Mouse (Mus musculus): Measurements from ENCODE around the gene Pex7.
"Not testable (repeated sequence)": the region's sequence is repeated elsewhere in the genome, so short reads cannot be mapped to it uniquely, and the experiment has no call there.

Pex7 gene

DNA sequence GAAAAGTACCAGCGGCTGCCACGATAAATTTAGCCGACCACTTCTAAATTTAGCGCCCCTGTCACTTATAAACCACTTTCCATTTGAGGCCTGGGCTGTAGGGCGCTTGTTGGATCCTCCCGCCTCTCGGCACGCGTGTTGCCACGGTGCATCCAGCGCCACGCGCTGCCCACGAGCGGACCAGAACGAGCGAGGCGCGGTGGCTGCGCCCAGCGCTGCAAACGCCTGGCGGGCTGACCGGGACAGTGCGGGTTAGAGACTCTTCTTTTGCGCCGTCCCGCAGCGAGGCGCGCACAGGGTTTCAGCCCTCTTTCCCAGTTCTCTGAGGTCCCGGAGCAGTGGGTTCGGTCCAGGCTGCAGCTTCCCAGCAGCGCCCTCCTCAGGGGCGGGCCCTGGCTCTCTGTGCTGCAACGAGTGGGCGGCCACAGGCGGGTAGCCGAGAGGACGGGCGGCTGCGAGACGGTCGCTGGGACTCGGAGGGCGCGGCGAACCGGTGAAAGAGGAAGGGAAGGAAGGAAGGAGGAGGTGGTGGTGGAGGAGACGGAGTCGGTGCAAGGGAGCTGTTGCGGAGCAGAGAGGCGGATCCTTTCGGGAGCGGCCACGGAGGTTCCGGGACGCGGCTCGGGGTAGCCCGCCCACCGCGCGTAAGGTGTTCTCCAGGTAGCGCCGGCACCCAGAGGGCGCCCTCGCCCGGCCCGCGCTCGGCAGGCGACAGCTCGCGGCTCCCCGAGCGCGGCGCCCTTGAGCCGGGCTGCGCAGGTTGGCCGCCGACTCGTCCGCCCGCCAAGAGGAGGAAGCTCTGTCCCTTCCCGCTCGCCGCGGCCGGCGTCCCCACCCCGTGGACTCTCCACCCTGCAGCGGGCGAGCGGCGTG lies 26.3 kb upstream of the Pex7 start:
- DNase-seq (ENCODE audit: low read depth): peak; percentile 71

DNA sequence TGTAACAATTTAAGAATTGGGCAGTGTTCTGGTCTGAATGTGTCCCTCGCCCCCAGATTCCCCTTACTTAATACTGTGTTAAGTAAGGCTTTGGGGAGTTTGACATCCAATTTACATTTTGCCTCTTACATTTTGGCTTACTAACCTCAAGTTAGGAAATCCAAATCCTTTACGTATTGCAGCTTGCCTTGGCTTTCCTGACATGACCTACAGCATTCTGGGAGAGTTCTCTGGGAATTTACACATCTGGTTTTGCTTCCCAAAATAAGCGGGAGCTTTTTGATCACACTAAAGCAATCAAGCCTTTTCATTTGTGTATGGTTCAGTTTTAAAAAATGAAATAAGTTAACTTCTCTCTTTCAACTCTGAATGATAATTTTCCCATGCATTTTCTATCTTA lies 25.5 kb upstream of the Pex7 start:
- peak; percentile 36 for DNase-seq (ENCODE audit: low read depth)

DNA sequence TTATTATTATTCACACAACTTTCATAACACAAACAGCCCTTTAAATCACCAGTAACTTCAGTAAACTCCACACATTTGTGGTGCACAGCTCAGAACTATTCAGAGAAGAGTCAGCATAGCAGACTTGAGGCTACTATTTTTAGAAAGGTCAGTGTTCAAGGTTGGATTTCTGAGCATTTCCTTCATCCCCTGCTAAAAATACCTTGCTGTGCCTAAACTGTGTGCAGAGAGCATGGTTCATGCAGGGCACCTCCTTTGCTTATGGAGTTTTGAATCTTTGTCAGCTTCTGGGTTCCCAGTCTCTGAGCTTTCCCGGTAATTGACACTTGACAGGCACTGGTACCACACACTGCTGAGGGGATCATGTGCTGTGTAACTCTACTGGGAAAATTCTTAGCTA lies 20.7 kb upstream of the Pex7 start:
- DNase-seq (ENCODE audit: low read depth): no peak

DNA sequence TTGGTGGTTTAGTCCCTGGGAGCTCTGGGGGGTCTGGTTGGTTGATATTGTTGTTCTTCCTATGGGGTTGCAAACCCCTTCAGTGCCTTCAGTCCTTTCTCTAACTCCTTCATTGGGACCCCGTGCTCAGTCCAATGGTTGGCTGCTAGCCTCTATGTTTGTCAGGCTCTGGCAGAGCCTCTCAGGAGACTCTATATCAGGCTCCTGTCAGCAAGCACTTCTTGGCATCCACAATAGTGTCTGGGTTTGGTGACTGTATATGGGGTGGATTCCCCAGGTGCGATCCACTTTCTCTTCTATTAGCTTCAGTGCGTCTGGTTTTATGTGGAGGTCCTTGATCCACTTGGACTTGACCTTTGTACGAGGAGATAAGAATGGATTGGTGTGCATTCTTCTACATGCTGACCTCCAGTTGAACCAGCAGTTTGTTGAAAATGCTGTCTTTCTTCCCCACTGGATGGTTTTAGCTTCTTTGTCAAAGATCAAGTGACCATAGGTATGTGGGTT lies 19.0 kb upstream of the Pex7 start:
- not testable (repeated sequence) for DNase-seq (ENCODE audit: low read depth)

DNA sequence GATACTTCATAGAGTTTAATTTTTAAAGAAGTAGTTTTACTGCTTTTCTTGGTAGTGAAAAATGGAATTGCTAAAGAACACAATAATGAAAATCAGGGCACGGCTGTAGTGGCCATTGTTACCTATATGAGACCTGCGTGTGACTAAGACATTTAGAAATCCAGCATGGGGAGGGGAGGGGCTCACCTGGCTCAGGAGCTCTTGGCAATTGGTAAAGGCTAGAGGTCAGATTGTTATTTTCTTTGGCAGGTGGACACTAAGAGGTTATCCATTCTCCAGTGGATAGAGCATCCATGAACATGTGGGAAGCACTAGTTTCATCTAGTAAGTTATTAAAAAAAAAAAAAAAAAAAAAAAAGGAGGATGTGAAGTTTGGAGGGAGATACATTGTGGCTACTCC lies 16.8 kb upstream of the Pex7 start:
- DNase-seq (ENCODE audit: low read depth): no peak

DNA sequence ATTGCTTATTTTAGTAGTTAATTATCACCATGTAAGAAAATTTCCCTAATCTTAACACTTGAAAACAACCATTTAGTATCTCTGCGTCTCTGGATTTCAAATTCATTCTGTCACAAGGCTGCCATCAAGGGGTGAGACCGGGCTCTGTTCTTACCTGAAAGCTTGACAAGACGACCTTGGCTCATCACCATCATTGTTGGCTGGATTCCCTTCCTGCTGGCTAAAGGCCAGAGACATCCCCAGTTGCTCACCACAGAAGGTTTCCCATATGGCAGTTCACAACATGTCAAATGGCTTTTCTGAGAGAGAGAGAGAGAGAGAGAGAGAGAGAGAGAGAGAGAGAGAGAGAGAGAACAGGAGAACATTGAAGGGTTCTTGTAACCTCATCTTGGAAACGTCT lies 14.9 kb upstream of the Pex7 start:
- DNase-seq (ENCODE audit: low read depth): no peak

DNA sequence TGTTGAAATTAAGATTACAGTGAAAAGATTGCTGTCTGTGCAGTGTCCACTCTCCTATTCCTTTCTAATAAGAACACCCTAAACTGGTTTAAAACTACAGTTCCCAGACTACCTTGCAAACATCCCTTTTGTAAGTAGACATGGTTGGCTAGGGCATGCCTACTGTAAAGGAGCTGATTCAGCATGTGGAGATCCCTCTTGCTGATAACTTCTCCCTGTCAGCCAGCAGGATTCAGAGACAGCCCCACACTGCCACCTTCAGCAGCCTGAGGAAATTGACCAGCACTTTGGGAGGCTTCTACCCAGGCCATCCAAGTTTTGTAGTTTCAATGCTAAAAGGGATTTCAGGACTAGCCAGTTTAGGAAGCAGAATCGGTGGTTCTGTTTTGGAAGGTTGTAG lies 7.8 kb upstream of the Pex7 start:
- peak; percentile 77 for DNase-seq (ENCODE audit: low read depth)

DNA sequence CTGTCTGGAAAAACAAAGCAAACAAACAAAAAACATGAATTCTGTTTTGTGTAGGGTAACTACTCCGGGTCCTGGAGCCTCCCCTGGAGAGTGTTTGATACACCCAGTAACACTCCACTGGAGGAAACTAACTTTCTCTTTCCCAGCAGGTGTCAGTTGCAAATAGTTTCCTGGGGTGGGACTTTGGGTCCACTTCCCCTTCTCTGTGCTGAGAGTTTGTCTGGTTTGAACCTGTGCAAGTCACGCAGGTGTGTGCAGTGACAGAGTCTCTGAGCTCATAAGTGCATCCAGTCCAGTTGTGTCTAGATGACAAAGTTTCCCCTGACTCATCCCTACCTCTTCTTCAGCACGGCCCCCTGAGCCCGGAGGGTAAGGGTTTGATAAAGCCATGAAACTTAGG lies 6.3 kb upstream of the Pex7 start:
- no peak for DNase-seq (ENCODE audit: low read depth)

DNA sequence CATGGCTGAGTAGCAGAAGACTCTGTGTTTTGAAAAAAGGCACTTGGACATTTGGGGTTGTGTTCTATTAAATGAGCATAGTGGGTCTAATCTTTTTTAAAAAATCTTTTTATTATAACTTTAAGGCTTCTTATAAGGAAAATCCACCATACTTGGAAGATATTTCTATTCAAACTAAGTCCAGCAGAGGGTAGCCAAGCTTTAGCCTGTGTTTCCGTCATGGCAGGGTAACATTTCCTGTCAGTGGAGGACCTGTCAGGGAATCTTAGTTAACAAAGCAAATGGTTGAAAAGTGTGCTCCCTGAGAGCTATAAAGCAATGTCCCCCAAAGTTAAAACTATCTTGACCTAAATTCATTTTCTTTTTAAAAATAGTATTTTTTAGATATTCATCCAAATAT lies 4.1 kb upstream of the Pex7 start:
- DNase-seq (ENCODE audit: low read depth): peak; percentile 67

DNA sequence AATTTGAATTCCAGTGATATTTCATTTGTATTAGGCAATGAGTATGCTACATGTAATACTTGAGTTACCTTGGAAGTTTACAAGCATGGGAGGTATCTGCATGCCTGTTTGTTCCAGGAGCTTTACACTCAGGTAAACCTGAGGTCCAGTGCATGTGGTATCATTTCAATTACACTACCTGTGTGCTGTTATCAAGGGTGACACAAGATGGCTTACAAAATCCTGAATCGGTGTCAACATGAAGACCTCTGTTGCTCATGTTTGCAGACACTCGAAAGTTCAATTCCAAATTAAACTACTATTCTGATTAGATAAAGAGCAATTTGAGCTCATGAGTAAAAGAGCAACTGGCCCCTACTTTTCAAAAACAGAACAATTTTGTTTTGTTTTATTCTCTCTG lies 3.0 kb upstream of the Pex7 start:
- no peak for DNase-seq (ENCODE audit: low read depth)

DNA sequence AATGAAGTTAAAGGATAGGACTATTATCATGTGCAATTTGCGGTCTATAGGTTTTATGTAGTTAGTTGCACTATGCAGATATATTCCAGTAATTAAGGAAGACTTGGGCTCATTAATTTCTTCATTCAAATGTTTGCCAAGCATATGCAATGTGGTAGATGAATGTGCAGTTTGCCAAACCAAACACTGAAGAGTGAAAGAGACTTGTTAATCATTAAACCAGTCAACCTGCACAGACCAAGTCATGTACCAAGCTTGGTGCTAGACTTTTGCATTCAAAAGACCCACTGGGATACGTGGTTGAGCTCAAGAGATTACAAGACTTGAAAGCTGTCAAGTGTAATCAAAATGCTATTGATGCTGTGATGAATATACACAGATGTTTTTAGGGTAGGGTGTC lies 587 bp upstream of the Pex7 start:
- DNase-seq (ENCODE audit: low read depth): no peak

DNA sequence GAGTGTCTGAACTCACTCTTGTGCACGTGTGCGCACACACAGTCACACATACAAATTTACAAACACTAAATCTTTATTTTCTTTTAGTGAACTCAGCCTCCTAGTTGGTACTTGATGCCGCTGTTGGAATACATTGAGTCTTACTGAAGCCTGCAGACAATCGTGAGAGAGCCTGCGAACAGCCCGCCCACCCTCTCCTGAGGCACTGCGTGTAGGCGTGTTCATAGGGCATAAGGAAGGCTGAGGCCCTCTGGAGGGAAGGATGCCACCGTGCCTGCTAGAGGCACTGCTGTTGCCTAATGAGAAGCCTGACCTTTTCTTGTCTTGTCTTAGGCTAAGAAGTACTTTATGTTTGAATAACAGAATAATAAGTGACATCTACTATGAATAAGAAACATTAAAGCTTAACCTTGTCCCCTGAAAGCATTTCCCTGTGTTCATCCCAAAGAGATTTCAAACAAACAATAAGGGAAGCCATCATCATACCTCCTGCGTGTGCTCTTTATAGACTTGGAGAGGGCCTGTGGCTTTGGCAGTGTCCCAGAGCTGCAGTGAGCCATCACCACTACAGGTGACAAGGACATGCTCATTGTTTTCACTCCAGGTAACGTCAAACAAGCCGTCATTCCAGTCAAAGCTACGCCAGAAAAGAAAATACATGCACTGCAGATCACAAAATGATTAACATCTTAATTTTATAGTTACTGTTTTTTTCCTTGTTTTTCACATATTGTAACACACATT lies 3.2 kb downstream of the Pex7 start:
- DNase-seq (ENCODE audit: low read depth): no peak

DNA sequence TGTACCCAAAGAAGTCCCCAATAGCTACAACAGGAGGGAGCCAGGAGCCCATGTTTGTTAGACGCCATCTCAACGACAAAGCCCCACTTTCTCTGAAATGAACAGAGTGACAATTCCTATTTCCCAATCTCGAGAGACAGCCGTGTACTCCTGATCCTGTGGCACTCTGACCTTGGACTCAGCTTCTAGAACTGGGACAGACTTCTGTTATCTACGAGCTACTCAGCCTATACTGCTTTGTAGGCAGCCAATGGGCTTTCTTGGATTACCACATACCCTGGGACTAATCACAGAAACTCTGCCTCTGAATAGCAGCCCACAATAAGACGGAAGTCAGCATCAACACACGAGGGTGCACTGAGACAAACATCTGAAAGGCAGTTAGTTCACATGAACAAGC lies 5.5 kb downstream of the Pex7 start:
- DNase-seq (ENCODE audit: low read depth): no peak

DNA sequence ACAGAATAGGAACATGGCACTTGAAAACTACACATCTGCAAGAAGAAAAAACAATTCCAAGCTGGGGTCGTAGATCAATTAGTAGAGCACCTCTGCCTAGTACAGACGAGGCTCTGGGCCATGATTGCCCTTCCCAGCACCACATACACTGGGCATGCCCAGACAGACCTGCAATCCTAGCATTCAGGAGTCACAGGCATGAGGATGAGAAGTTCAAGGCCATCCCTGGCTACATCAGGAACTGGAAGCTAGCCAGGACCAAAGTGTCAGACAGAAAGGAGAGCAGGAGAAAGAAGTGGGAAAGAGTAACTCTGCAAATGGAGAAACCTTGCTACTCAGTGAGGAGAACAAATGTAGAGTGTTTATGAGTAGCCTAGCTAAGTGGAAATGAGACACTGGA lies 7.3 kb downstream of the Pex7 start:
- DNase-seq (ENCODE audit: low read depth): no peak

DNA sequence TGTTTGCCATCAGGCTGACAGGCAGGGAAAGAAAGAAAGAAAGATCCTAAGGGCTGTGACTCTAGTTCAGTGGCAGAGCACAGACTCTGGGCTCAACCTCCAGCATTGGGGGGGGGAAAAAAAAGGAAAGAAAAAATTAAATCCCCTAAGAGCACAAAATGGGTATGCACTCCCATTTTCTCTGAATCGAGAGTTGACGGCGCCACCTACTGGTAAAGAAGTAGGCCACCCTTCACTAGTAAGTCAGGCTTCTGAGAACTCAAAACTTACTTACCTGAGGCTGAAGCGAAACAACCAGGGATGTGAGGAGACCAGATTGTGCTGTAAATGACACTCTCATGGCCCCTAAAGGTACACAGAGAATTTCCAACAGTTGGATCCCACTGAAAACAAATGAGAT lies 13.5 kb downstream of the Pex7 start:
- DNase-seq (ENCODE audit: low read depth): peak; percentile 79

DNA sequence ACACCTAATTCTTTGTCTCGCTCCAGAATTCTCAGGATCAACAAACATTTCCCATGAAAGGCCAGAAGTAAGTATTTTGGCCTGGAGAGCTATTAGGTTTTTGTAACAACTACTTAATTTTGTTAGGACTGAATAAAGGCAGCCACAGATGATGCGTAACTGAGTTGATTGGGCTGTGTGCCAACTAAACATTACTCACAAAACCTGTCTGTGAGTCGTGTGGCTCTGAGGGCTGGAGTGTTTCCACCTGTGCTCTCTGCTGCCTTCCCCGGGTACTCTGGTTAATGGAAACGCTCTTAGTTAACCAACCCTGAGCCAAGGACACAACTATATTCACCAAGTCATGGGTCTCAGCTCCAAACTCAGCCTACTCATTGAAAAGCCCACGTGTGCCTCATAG lies 14.3 kb downstream of the Pex7 start:
- peak; percentile 50 for DNase-seq (ENCODE audit: low read depth)

DNA sequence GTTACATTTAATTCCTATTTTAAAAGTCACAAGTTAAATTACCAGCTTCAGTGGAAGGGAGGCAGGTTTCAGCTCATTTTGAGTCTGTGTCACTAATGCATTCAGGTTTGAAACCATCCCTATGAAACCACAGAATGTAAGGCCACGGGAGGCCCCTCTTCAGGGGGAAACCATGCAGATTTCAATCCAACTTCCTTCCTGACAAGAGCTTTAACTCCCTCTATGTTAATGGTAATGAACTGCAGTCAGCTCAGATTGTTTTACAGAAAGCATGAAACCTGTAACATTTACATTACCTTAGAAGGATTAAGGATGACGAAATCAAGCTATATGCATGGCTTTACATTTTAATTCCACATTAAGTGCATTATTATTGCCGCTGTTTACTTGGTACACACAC lies 15.8 kb downstream of the Pex7 start:
- no peak for DNase-seq (ENCODE audit: low read depth)

DNA sequence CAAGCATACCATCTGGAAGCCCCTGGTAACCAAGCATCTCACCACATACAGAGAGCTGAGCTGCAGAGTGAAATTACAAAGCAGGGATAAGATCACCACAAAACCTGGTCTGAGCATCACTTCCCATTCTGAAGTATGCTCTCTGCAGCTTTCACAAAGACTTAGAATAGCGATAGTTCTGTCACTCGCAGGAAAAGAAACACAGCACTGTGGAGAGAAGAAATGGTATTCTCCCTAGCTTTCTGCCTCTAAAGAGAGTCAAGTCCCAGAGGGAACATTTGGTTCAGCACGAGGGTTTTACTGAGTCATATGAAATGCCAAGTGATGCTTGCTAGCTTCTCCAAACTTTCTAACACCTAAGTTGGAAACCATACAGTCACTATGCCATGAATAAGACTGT lies 17.6 kb downstream of the Pex7 start:
- no peak for DNase-seq (ENCODE audit: low read depth)

DNA sequence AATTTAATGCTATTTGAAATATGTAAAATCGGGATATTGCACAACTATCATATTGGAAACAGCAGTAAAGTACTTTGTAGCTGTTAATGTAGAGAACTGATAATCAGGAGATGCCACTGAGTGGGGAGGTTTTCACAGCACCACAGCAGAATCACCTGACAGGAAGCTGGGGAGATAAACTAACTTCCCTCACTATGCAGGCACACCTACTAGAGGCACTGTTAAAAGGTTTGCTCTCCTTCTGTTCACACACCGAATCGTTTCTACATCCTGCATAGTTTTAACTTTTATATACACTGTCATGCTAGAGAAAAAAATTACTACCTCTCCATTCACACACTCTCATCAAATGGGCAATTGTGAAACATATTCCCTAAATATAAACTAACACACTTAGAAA lies 21.2 kb downstream of the Pex7 start:
- DNase-seq (ENCODE audit: low read depth): no peak

DNA sequence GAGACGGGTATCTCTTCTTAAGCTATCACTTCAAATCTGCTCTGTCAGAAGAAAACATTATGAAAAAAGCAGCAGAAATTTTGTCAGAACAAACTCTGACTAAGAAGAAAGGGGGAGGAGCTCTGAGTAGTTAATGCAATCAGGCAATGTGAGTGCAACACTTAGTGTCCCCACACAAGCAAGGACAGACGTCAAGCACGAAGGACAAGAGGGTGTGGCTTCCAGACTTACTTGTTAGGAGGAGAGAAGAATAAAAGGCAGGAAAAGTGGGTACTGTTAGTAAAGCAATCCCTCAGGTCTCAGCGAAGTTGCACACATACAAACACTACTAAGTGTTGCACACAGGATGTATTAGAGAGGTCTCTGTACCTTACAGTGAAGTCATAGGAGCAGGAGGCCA lies 23.1 kb downstream of the Pex7 start:
- no peak for DNase-seq (ENCODE audit: low read depth)

DNA sequence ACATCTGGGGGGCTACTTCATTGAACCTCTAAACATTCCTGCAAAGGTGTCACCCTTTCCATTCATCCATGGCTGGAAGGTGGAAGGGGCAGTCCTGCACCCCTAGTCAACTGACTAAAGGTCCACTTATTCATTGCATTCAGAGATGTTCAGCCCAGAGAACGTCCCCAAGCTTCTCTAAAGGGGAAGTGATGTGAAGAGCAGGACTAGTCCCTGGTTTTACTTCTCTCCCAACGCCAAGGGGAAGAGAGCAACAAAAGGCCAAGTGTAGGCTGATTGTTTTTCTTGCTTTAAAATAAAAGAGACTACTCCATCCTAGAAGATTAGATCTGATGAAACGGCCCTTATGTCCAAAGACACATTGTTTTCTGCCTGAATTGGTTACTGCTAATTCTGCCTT lies 27.1 kb downstream of the Pex7 start:
- no peak for DNase-seq (ENCODE audit: low read depth)

DNA sequence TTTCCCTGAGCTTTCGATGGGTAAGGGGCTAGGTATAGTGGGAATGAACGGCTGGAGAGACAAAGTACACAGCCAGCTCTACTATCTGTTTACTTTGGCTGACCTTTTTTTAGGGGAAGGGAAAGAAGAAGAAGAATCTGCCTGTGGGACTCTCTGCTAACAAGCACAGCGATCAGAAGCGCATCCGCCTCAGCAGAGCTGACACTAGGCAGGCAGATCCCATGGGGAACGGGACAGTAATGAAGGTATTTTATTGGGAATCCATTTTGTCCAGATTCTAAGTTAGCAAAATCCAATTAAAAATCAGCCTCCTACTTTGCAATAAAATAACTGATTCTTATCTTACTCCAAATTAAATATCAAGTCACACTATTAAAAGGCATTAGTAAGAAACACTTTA lies 28.3 kb downstream of the Pex7 start:
- DNase-seq (ENCODE audit: low read depth): no peak

DNA sequence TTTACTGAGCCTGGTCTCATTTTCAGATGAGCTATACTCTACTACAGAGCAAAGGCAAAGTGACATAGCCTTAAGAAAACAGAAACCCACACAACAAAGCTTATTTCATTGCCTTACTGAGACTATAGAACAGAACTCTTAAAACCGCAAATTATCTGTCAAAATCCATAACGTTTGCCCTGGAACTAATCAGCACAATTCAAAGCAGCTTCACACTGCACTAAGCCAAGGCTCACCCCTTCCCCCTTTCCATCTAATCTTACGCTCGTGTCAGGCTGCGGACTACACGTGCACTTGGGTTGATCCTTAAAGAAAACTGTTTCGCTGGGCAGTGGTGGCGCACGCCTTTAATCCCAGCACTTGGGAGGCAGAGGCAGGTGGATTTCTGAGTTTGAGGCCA lies 29.8 kb downstream of the Pex7 start:
- DNase-seq (ENCODE audit: low read depth): no peak

DNA sequence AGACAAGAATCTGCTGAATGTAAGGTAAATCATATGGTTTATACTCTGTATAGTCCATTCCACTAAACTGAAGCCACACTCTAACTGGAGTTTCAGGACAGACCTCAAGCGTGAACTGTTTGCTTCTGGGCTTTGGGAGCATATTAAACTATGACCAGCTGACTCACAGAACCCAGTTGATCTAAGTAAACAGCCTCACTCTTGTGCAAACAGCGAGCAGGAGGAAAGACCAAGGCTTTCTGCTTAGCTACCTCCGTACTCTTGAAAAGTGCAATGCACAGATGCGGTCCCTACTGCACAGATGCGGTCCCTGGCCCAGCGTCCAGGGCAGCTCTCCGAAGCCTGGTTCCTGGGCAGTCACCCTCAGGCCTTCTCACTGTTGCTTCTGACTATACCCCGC lies 30.2 kb downstream of the Pex7 start:
- DNase-seq (ENCODE audit: low read depth): no peak
